Mouse (Mus musculus) monocyte, adult 5-6 weeks (primary cell): ENCODE results near the gene AI661453. TPM values are rescaled to one million over a fixed set of nuclear protein-coding genes. Genes with fewer than 3 reads are reported as not detected.

Experiments
- ATAC-seq: fragments of 153-309, 156-312 bp; replicated peaks from 2 replicates; pipeline ENCODE4 v1.8.0; 2017; ENCODE audit warnings: mild to moderate bottlenecking; ENCODE audit not compliant: low TSS enrichment, insufficient number of reproducible peaks, severe bottlenecking, poor library complexity, low FRiP score
- total RNA-seq: library from RNA; stranded (forward); fragments of 200-1000, 200-491, 200-594 nt; gene quantifications from 3 replicates; pipeline ENCODE4 v1.2.3, GENCODE M21; 2017

The AI661453 gene
- total RNA-seq, 1 experiment from 2014 or later = not detected

DNA sequence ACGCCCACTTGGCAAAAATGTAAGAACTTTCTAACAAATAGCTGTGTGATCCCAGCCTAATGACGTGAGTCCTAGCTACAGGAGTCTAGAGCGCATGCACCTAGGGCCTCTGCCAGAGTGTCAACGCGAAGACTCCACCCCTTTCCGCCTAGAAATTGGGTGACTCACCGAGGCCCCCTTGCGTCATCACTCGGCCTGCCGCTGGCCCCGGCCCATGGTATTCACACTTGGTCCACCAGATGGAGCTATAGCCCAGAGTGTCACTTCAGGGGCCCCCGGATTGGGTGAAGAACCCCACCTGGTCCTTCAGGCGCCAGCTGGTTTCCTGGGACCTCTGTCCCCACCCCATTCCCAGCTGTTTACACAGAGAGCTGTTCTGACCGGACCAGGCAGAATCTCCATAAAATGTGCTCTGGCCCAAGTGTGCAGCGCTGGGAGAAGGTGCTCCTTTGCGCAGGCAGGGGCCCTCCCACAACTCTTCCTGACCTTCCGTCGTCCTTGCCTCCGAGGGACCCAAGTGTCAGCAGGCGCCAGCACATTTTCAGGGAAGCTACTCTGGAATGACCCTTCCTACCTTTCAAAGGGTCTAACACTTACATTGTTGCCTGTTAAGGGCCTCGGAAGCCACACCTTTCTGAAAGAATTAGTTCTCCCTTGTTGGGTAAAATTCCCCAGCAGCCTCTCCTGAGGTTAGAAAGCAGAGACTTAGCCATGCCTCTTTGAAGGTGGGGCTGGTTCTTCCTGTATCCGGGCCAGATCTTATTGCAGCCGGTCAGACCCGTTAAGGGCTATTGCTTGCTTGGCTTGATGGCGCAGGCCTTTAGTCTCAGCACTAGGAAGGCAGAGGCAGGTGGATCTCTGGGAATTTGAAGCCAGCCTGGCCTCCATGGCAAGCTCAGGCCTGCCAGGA lies 75.0 kb downstream of the AI661453 start:
- ATAC-seq = peak; percentile 90

DNA sequence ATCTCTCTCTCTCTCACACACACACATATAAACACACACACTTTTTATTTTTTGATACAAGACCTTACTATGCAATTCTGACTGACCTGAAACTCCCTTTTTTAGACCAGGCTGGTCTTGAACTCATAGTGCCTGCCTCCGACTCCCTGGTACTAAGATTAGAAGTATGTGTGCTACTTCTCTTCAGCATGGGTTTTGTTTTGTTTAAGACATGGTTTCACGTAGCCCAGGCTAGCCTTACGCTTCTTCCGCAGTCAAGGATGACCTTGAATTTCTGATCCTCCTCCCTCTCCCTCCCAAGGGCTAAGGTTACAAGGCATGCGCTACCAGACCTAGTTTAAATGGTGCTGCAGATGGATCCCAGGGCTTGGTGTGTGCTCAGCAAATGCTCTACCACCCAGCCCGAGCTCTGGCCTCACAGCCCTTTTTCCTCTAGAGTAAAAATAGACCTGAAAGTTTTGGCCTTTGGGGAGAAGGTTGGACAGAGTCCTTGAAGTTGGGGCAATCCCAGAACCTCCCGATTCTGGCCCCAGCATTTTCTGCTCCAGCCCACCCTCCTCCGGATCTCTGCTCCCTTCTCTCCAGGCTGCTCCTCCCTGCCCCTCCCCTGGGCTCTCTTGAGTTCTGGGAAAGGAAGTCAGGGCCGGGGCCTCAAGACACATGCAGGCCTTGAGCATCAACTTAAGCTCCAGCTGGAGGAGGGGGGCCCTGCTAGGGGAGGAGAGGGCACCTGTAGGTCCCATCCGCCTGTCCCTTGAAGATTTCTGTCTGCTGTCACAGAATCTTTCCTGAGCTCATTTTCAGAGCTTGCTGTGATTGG lies 76.8 kb downstream of the AI661453 start:
- no peak for ATAC-seq

DNA sequence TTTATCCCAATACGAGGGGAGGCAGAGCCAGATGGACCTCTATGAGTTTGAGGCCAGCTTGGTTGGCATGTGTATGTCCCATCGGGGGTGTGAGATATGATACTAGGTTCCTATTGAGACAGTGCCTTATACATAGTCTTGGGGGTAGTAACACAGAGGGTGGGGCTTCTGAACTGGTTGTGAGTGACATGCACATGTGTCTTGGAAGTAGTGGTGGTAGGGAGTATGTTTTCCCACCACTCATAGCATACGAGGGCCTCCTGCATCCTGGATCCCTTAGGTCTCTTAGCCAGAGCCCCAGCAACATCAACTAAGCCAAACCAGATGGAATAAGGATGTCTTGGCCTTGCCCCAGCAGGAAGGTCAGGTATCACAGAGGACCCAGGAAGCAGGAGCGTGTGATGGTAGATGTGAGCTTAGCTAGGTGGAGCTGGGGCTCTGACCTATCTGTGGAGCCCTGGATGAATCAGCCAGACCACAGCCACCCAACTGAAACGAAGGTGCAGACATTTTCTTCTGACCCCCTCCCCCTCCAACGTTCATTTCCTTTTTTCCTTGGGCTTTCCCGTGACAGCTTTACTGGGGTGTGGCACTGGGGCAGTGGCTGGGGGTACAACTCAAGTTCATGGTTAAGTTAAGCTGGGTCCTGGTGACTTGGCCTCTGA lies 78.9 kb downstream of the AI661453 start:
- ATAC-seq = no peak

DNA sequence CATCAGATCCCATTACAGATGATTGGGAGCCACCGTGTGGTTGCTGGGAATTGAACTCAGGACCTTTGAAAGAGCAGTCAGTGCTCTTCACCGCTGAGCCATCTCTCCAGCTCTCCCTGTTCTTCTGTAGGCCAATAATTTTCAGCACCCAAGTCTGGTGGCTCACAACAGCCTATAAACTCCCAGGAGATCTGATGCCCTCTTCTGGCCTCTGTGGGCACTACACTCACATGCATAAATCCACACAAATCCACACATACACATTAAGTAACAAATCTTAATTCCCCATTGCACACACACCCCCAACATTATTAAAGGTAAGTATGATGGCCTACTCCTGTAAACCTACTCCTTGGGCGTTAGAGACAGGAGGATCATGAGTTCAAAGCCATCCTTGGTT lies 79.8 kb downstream of the AI661453 start:
- ATAC-seq = no peak

DNA sequence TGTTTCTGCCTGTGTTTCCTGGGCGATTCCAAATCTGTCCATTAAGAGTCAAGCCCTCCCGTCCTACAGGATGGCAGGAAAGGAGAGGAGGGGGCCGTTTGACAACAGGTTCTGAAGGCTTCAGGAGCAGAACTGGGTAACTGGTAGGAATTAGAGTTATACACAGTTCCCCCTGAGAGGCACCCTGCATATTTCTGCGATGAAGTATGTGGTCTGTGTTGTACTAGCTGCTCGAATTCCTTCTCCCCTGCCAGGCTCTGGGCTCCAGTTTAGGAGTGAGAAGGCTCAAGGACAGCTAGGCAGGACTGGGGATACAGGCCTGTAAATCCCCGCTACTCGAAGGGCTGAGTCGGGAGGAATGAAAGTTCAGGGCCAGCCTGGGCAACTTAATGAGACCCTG lies 81.8 kb downstream of the AI661453 start:
- ATAC-seq = no peak

Other genes starting within 250 kb of the AI661453 start
- gene Mrps10, start 67.7 kb upstream of the AI661453 start, total RNA-seq = 32.6 to 39.2 TPM (median 36.2 TPM) in 3 replicates
- 0.43 to 3.8 TPM (median 1.6 TPM) in 3 replicates for gene Guca1b, start 51.2 kb upstream of the AI661453 start, total RNA-seq
- gene Guca1a, start 36.0 kb upstream of the AI661453 start, total RNA-seq = 0.57 TPM in 1 of 3 replicates, not detected in the others
- not detected in 3 replicates for gene 1700001C19Rik, start 761 bp downstream of the AI661453 start, total RNA-seq
- gene Taf8, start 65.7 kb downstream of the AI661453 start, total RNA-seq = 67.5 to 90.9 TPM (median 77.3 TPM) in 3 replicates
- 152 to 227 TPM (median 161 TPM) in 3 replicates for gene Ccnd3, start 68.4 kb downstream of the AI661453 start, total RNA-seq
- gene Bysl, start 174.9 kb downstream of the AI661453 start, total RNA-seq = 6.1 to 11.2 TPM (median 8.2 TPM) in 3 replicates
- gene Med20, start 175.0 kb downstream of the AI661453 start, total RNA-seq = 34.9 to 75.1 TPM (median 57.2 TPM) in 3 replicates
- 0.21 to 4.1 TPM (median 3.4 TPM) in 3 replicates for gene Gm20517, start 175.0 kb downstream of the AI661453 start, total RNA-seq
- gene Usp49, start 194.1 kb downstream of the AI661453 start, total RNA-seq = 2.6 to 3.9 TPM (median 3.0 TPM) in 3 replicates